Mouse (Mus musculus): ENCODE data around the gene Amacr.

GRCm38 (mm10) chr15:11000421-11000820 lies 18.9 kb downstream of the Amacr start, which contains the start of gene Slc45a2:
- no peak for TF ChIP-seq POLR2A (IDR thresholded peaks at IDR 0.05; ENCODE audit: borderline replicate concordance, extremely low read depth, insufficient read depth, insufficient read length, poor library complexity, severe bottlenecking)
- TF ChIP-seq CTCF (IDR thresholded peaks at IDR 0.05; ENCODE audit: borderline replicate concordance, extremely low read depth, insufficient read depth, insufficient read length) = no peak
